Mouse (Mus musculus): ENCODE measurements at regions not wholly inside any gene's neighbourhood (a gene's known extent, or its start where the extent isn't known, plus 50 kb on each side); places are given as distances from the start of the nearest gene placed in this dataset.

GRCm38 (mm10) chr3:132022032-132022431, 63.1 kb upstream of the Dkk2 start:
- DNase-seq (ENCODE audit: low spot score) (no peak), ATAC-seq (ENCODE audit: insufficient number of reproducible peaks, low FRiP score, low TSS enrichment, low read depth) (no peak)
- Histone ChIP-seq H3K4me1 (ENCODE audit: control insufficient read depth, insufficient read depth, low read length) (no peaks in the 10 kb centered on the region), H3K9me3 (ENCODE audit: control insufficient read depth, low read length) (no peaks in the 10 kb centered on the region), H3K4me3 (ENCODE audit: low read depth, low read length) (no peak overlapping the region), H3K9ac (ENCODE audit: low read length) (no peak overlapping the region), H3K27ac (replicated peaks; ENCODE audit: low read depth, low read length) (no peak overlapping the region), H3K36me3 (ENCODE audit: control insufficient read depth, insufficient read depth, low read length) (no peaks in the 10 kb centered on the region), H3K27me3 (ENCODE audit: control insufficient read depth, insufficient read depth, low read length) (no peaks in the 10 kb centered on the region), H3K4me2 (ENCODE audit: low read depth, severe bottlenecking) (no peak overlapping the region)
- WGBS, result 62% methylated on average over 4 of the region's 4 CpGs

- no peak overlapping the region for H3K27ac ChIP-seq (replicated peaks; ENCODE audit: low read depth, low read length)
- 73% methylated on average over 6 of the region's 6 CpGs for WGBS
- no peaks in the 10 kb centered on the region for H3K27me3 ChIP-seq (ENCODE audit: control insufficient read depth, insufficient read depth, low read length)
- no peak overlapping the region for H3K9ac ChIP-seq (ENCODE audit: low read length)
- ATAC-seq (ENCODE audit: insufficient number of reproducible peaks, low FRiP score, low TSS enrichment, low read depth), result no peak
- no peak for DNase-seq (ENCODE audit: low spot score)
- H3K9me3 ChIP-seq (ENCODE audit: control insufficient read depth, low read length), result no peaks in the 10 kb centered on the region
- H3K4me2 ChIP-seq (ENCODE audit: low read depth, severe bottlenecking), result no peak overlapping the region
- no peaks in the 10 kb centered on the region for H3K4me1 ChIP-seq (ENCODE audit: control insufficient read depth, insufficient read depth, low read length)
- H3K36me3 ChIP-seq (ENCODE audit: control insufficient read depth, insufficient read depth, low read length), result no peaks in the 10 kb centered on the region
- no peak overlapping the region for H3K4me3 ChIP-seq (ENCODE audit: low read depth, low read length)
These were observed 61.8 kb upstream of the Dkk2 start for GRCm38 (mm10) chr3:132023342-132023741.

- Histone ChIP-seq H3K27ac (replicated peaks; ENCODE audit: low read depth, low read length) (no peak overlapping the region), H3K36me3 (ENCODE audit: control insufficient read depth, insufficient read depth, low read length) (no peaks in the 10 kb centered on the region), H3K9me3 (ENCODE audit: control insufficient read depth, low read length) (no peaks in the 10 kb centered on the region), H3K4me1 (ENCODE audit: control insufficient read depth, insufficient read depth, low read length) (peaks cover 4% of the 10 kb centered on the region; the same call in 1 of the 2 replicates), H3K4me2 (ENCODE audit: low read depth, severe bottlenecking) (no peak overlapping the region), H3K27me3 (ENCODE audit: control insufficient read depth, insufficient read depth, low read length) (no peaks in the 10 kb centered on the region), H3K9ac (ENCODE audit: low read length) (no peak overlapping the region), H3K4me3 (ENCODE audit: low read depth, low read length) (no peak overlapping the region)
- ATAC-seq (ENCODE audit: insufficient number of reproducible peaks, low FRiP score, low TSS enrichment, low read depth) (no peak), DNase-seq (ENCODE audit: low spot score) (no peak)
- WGBS, result 90% methylated on average over 3 of the region's 3 CpGs
These were observed 56.0 kb upstream of the Dkk2 start for GRCm38 (mm10) chr3:132029112-132029511.

- H3K9ac ChIP-seq (ENCODE audit: low read length), result no peak overlapping the region
- no peaks in the 10 kb centered on the region for H3K27me3 ChIP-seq (ENCODE audit: control insufficient read depth, insufficient read depth, low read length)
- no peaks in the 10 kb centered on the region for H3K9me3 ChIP-seq (ENCODE audit: control insufficient read depth, low read length)
- H3K4me2 ChIP-seq (ENCODE audit: low read depth, severe bottlenecking), result no peak overlapping the region
- no peak for ATAC-seq (ENCODE audit: insufficient number of reproducible peaks, low FRiP score, low TSS enrichment, low read depth)
- no peak overlapping the region for H3K4me3 ChIP-seq (ENCODE audit: low read depth, low read length)
- H3K4me1 ChIP-seq (ENCODE audit: control insufficient read depth, insufficient read depth, low read length), result peaks cover 4% of the 10 kb centered on the region; the same call in 1 of the 2 replicates
- DNase-seq (ENCODE audit: low spot score), result no peak
- 46% methylated on average over 5 of the region's 5 CpGs for WGBS
- no peak overlapping the region for H3K27ac ChIP-seq (replicated peaks; ENCODE audit: low read depth, low read length)
- no peaks in the 10 kb centered on the region for H3K36me3 ChIP-seq (ENCODE audit: control insufficient read depth, insufficient read depth, low read length)
These were observed 51.9 kb upstream of the Dkk2 start for GRCm38 (mm10) chr3:132033078-132033713.

GRCm38 (mm10) chr3:132035176-132035575, 49.9 kb upstream of the Dkk2 start:
- Histone ChIP-seq H3K27me3 (ENCODE audit: control insufficient read depth, insufficient read depth, low read length) (no peaks in the 10 kb centered on the region), H3K9ac (ENCODE audit: low read length) (no peak overlapping the region), H3K36me3 (ENCODE audit: control insufficient read depth, insufficient read depth, low read length) (no peaks in the 10 kb centered on the region), H3K4me1 (ENCODE audit: control insufficient read depth, insufficient read depth, low read length) (peaks cover 4% of the 10 kb centered on the region; the same call in 1 of the 2 replicates), H3K27ac (replicated peaks; ENCODE audit: low read depth, low read length) (no peak overlapping the region), H3K4me2 (ENCODE audit: low read depth, severe bottlenecking) (no peak overlapping the region), H3K9me3 (ENCODE audit: control insufficient read depth, low read length) (no peaks in the 10 kb centered on the region), H3K4me3 (ENCODE audit: low read depth, low read length) (no peak overlapping the region)
- 73% methylated on average over 2 of the region's 2 CpGs for WGBS
- ATAC-seq (ENCODE audit: insufficient number of reproducible peaks, low FRiP score, low TSS enrichment, low read depth) (no peak), DNase-seq (ENCODE audit: low spot score) (no peak)
